Mouse (Mus musculus): ENCODE measurements at regions not wholly inside any gene's neighbourhood (a gene's known extent, or its start where the extent isn't known, plus 50 kb on each side); places are given as distances from the start of the nearest gene placed in this dataset.

DNA sequence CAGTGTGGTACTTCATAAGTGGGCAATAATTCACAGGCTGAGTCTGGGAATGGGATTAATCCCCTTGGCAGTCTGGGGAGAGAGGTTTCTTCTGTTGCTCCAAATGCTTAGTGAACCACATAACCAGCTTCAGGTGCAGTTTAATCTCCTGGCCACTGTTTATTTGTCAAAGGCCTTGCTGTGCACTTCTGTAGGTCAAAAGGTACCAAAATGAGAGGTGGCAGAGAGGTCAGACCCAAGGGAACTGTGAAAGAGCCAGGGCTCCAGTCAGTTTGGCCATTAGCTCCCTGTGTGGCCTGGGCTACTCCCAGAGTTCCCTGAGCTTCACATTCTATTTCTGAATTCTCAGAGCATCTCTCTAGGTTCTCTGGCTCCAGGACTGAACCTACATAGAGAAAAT, 229.6 kb upstream of the Nt5c1b start:
- TF ChIP-seq CHD2 (IDR thresholded peaks at IDR 0.05; ENCODE audit: low read depth, low read length) = no peak
- no peak for TF ChIP-seq HCFC1 (IDR thresholded peaks at IDR 0.05; ENCODE audit: borderline replicate concordance, insufficient read depth, low read length)
- no peak for TF ChIP-seq MAFK (IDR thresholded peaks at IDR 0.05; ENCODE audit: insufficient read depth, low read depth, low read length)

Data from ES-E14 (cell line).